Mouse (Mus musculus) CH12.LX (cell line): Measurements from ENCODE around the gene Dlg5. TPM values are rescaled to one million over a fixed set of nuclear protein-coding genes. Genes with fewer than 3 reads are reported as not detected.

Source experiments
- DNase-seq: peaks from one replicate; pipeline ENCODE4 v3.0.0-alpha.2; 2013; ENCODE audit errors: extremely low read depth
- H3K27ac ChIP-seq: 2 replicates; pipeline ENCODE4 v1.5.1; 2012; ENCODE audit warnings: low read depth, mild to moderate bottlenecking, control low read depth, moderate library complexity; ENCODE audit not compliant: insufficient read depth
- H3K27me3 ChIP-seq: replicated peaks from 2 replicates; pipeline ENCODE3; 2012; ENCODE audit warnings: inconsistent platforms
- H3K36me3 ChIP-seq, 2 experiments: replicated peaks in 1 of 2; 2 replicates each; pipeline versions ENCODE3 to v1.6.1; 2012; ENCODE audit warnings: inconsistent platforms in 1 of 2, low read length in 1 of 2, mild to moderate bottlenecking in 1 of 2, mixed read lengths in 1 of 2, moderate library complexity in 1 of 2; ENCODE audit not compliant: control insufficient read depth in 1 of 2, insufficient read depth in 1 of 2
- H3K4me1 ChIP-seq, 2 experiments: 2 replicates each; pipeline ENCODE4 v1.6.1; 2012; ENCODE audit warnings: inconsistent platforms in 1 of 2, moderate library complexity in 1 of 2; ENCODE audit not compliant: insufficient read depth in 2 of 2, control insufficient read depth in 1 of 2
- H3K4me2 ChIP-seq: 2 replicates; pipeline ENCODE4 v1.6.1; 2012; ENCODE audit warnings: low read depth, mild to moderate bottlenecking, control low read depth; ENCODE audit not compliant: poor library complexity, insufficient read depth, severe bottlenecking
- H3K4me3 ChIP-seq, 3 experiments: fragments of 150-350 bp in 1 of 3; sonication (generic) in 1 of 3; replicated peaks in 1 of 3; 2 replicates each; pipeline versions ENCODE3 to v1.5.1; 2011 to 2012; ENCODE audit warnings: low read depth in 2 of 3, low read length in 2 of 3, mild to moderate bottlenecking in 2 of 3, moderate library complexity in 2 of 3, control low read depth in 1 of 3, improper control_type of control experiment in 1 of 3, inconsistent platforms in 1 of 3, mixed read lengths in 1 of 3; ENCODE audit not compliant: poor library complexity in 1 of 3
- H3K79me2 ChIP-seq: replicated peaks from 2 replicates; pipeline ENCODE4 v1.6.1; 2012; ENCODE audit warnings: mild to moderate bottlenecking, moderate library complexity; ENCODE audit not compliant: control insufficient read depth, poor library complexity, insufficient read depth, severe bottlenecking; ENCODE audit errors: extremely low read depth
- H3K9ac ChIP-seq: 2 replicates; pipeline ENCODE4 v1.6.1; 2012; ENCODE audit warnings: low read depth, mild to moderate bottlenecking, control low read depth, moderate library complexity; ENCODE audit not compliant: insufficient read depth
- H3K9me3 ChIP-seq: replicated peaks from 2 replicates; pipeline ENCODE3; 2012; ENCODE audit warnings: low read length, inconsistent platforms, mixed read lengths
- BHLHE40 ChIP-seq: IDR thresholded peaks from 2 replicates; pipeline ENCODE4 v1.6.1; 2011; ENCODE audit warnings: mild to moderate bottlenecking, low read depth, low read length, improper control_type of control experiment
- CHD1 ChIP-seq: IDR thresholded peaks from 2 replicates; pipeline ENCODE4 v1.6.1; 2012; ENCODE audit warnings: low read depth, low read length, improper control_type of control experiment, inconsistent platforms
- CTCF ChIP-seq, 2 experiments: IDR thresholded peaks in 1 of 2; conservative IDR thresholded peaks in 1 of 2; 2 replicates each; pipeline ENCODE4 v1.5.1; 2011 to 2012; ENCODE audit warnings: low read depth in 2 of 2, low read length in 2 of 2, improper control_type of control experiment in 1 of 2, inconsistent platforms in 1 of 2, mild to moderate bottlenecking in 1 of 2, moderate library complexity in 1 of 2
- JUND ChIP-seq: conservative IDR thresholded peaks from 2 replicates; pipeline ENCODE4 v1.6.1; 2011; ENCODE audit warnings: low read depth, low read length, improper control_type of control experiment
- MEF2A ChIP-seq: IDR thresholded peaks from 2 replicates; pipeline ENCODE4 v1.6.1; 2014; ENCODE audit warnings: low read depth, mild to moderate bottlenecking, inconsistent platforms, low read length, improper control_type of control experiment, borderline replicate concordance
- MYC ChIP-seq: IDR thresholded peaks from 2 replicates; pipeline ENCODE4 v1.6.1; 2011; ENCODE audit warnings: low read depth, mild to moderate bottlenecking, improper control_type of control experiment, low read length
- PAX5 ChIP-seq: IDR thresholded peaks from 2 replicates; pipeline ENCODE4 v1.6.1; 2012; ENCODE audit warnings: low read length, inconsistent platforms, mixed read lengths
- POLR2AphosphoS2 ChIP-seq: IDR thresholded peaks from 2 replicates; pipeline ENCODE4 v1.6.1; 2011; ENCODE audit warnings: low read depth, low read length, improper control_type of control experiment
- TCF12 ChIP-seq: IDR thresholded peaks from 2 replicates; pipeline ENCODE4 v1.6.1; 2014; ENCODE audit warnings: low read depth, mild to moderate bottlenecking, inconsistent platforms, low read length, improper control_type of control experiment
- UBTF ChIP-seq: IDR thresholded peaks from 2 replicates; pipeline ENCODE4 v1.6.1; 2012; ENCODE audit warnings: low read depth, mild to moderate bottlenecking, inconsistent platforms, low read length, improper control_type of control experiment, moderate library complexity
- USF2 ChIP-seq: conservative IDR thresholded peaks from 2 replicates; pipeline ENCODE4 v1.6.1; 2011; ENCODE audit warnings: low read depth, low read length, improper control_type of control experiment
- ZC3H11A ChIP-seq: IDR thresholded peaks from 2 replicates; pipeline ENCODE4 v1.6.1; 2012; ENCODE audit warnings: low read depth, mild to moderate bottlenecking, inconsistent platforms, low read length, improper control_type of control experiment
- ZKSCAN1 ChIP-seq: IDR thresholded peaks from 2 replicates; pipeline ENCODE4 v1.6.1; 2012; ENCODE audit warnings: low read depth, inconsistent platforms, low read length, improper control_type of control experiment, borderline replicate concordance
- ZMIZ1 ChIP-seq: IDR thresholded peaks from 2 replicates; pipeline ENCODE4 v1.6.1; 2012; ENCODE audit warnings: low read depth, mild to moderate bottlenecking, inconsistent platforms, low read length, improper control_type of control experiment
- dilution Hi-C: fragments of 300-500 bp; cut with MboI; formaldehyde crosslinking; loops from 2 replicates; pipeline ENCODE4 v1.14.3; 2020; ENCODE audit warnings: low sequenced_read_pairs; ENCODE audit not compliant: extremely low pct_unique_long_range_greater_than_20kb, extremely low pct_ligation_motif_present
- in situ Hi-C: fragments of 300-500 bp; cut with MboI; formaldehyde crosslinking; loops from 3 replicates; pipeline ENCODE4 v1.14.3; 2019; ENCODE audit warnings: low sequenced_read_pairs, low pct_ligation_motif_present, low pct_unique_long_range_greater_than_20kb, mixed read lengths
- polyA plus RNA-seq: library from polyadenylated mRNA; unstranded; fragments of >175 nt; gene quantifications from 2 replicates; pipeline ENCODE4 v1.2.1, GENCODE M21; 2012; ENCODE audit warnings: low read depth; ENCODE audit not compliant: insufficient read length
- total RNA-seq, 2 experiments: library from RNA; depleted of rRNA; stranded (reverse); fragments of 300-350 nt in 1 of 2; fragments of >200 nt in 1 of 2; gene quantifications; 2 replicates each; pipeline ENCODE4 v1.2.3; 2012 to 2014

Gene Dlg5
- total and polyA plus RNA-seq, 3 experiments, result 0.07 to 0.76 TPM; not detected in 1

DNA sequence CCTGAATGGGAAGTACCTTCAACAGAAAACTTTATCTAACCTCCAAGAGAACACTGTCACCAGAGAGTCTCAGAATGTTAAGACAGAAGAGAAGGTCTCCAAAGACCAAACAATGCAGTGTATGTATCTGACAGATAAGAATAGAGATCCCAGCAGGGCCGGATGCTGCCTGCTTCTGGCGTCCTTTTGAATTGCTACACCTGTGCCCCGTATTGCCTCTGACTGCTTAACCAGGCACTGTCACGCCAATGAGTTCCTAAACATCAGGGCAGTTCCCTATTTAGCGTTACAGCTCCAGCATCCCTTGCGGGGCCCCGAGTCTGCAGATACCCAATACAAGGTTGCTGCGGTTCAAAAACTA is 28.4 kb downstream of the Dlg5 start:
- H3K9ac ChIP-seq, result no peak overlapping the region
- no peak overlapping the region for H3K4me3 ChIP-seq

GRCm38 (mm10) chr14:24216678-24217361 is 28.9 kb downstream of the Dlg5 start:
- Histone ChIP-seq H3K9me3 (peaks cover 51% of the 10 kb centered on the region), H3K79me2 (no peaks in the 10 kb centered on the region), H3K27ac (no peak overlapping the region), H3K36me3 (no peaks in the 10 kb centered on the region), H3K9ac (no peak overlapping the region), H3K27me3 (peaks cover 41% of the 10 kb centered on the region), H3K4me2 (no peak overlapping the region), H3K4me1 (peaks cover 0 to 13% of the 10 kb centered on the region in 2 experiments; a peak in 2 of 4 replicates), H3K4me3 (no peak overlapping the region)
- TF ChIP-seq BHLHE40, result no peak
- TF ChIP-seq CTCF (conservative IDR thresholded peaks at IDR 0.05 in 1 of 2, IDR thresholded peaks at IDR 0.05 in 1 of 2; ENCODE audit: low read depth in 2 of 2, low read length in 2 of 2), result no peak
- no peak for TF ChIP-seq USF2
- TF ChIP-seq MYC, result no peak
- dilution Hi-C loops (no loop called here), in situ Hi-C loops (no loop called here)
- no peak for DNase-seq

More for the DNA sequence above, 28.4 kb downstream of the Dlg5 start:
- in situ Hi-C loops, result no loop called here
- H3K9me3 ChIP-seq, result peaks cover 51% of the 10 kb centered on the region
- no peak for DNase-seq
- no peak for TF ChIP-seq TCF12
- TF ChIP-seq PAX5, result no peak
- no peak for TF ChIP-seq ZC3H11A
- TF ChIP-seq MEF2A, result no peak
- no peak for TF ChIP-seq CTCF (conservative IDR thresholded peaks at IDR 0.05 in 1 of 2, IDR thresholded peaks at IDR 0.05 in 1 of 2; ENCODE audit: low read depth in 2 of 2, low read length in 2 of 2)
- no peak for TF ChIP-seq POLR2AphosphoS2
- no peak for TF ChIP-seq ZKSCAN1
- no peak for TF ChIP-seq JUND
- no peak for TF ChIP-seq CHD1
- TF ChIP-seq ZMIZ1, result no peak
- no peak for TF ChIP-seq UBTF
- H3K27me3 ChIP-seq, result peaks cover 43% of the 10 kb centered on the region
- H3K27ac ChIP-seq, result no peak overlapping the region
- dilution Hi-C loops, result no loop called here
- no peaks in the 10 kb centered on the region for H3K79me2 ChIP-seq
- H3K4me1 ChIP-seq, result peaks cover 0 to 13% of the 10 kb centered on the region in 2 experiments; a peak in 2 of 4 replicates
- no peak overlapping the region for H3K4me2 ChIP-seq
- H3K36me3 ChIP-seq, result no peaks in the 10 kb centered on the region
